Mouse (Mus musculus) lung, postnatal 0 days (tissue): ENCODE results near the gene Gm20388. TPM values are rescaled to one million over a fixed set of nuclear protein-coding genes. Genes with fewer than 3 reads are reported as not detected.

Experiments used
- ATAC-seq: fragments of 200-750 bp; cut with Nextera tagmentation; 2 replicates; pipeline ENCODE4 v1.8.0; 2017; ENCODE audit warnings: moderate library complexity
- DNase-seq: peaks from one replicate; pipeline ENCODE4 v3.0.0-alpha.2; 2016; ENCODE audit warnings: low spot score
- H3K27ac ChIP-seq: fragments of 300-500 bp; sonication (generic); 2 replicates; pipeline ENCODE4 v1.5.1; 2014; ENCODE audit warnings: antibody characterized with exemption, mild to moderate bottlenecking, low read length, mixed read lengths
- H3K27me3 ChIP-seq: fragments of 300-500 bp; sonication (generic); replicated peaks from 2 replicates; pipeline ENCODE4 v1.6.1; 2014; ENCODE audit warnings: low read length, mixed read lengths; ENCODE audit not compliant: insufficient read depth
- H3K36me3 ChIP-seq: fragments of 300-500 bp; sonication (generic); 2 replicates; pipeline ENCODE4 v1.6.1; 2014; ENCODE audit warnings: low read length, mixed read lengths; ENCODE audit not compliant: insufficient read depth
- H3K4me1 ChIP-seq: fragments of 300-500 bp; sonication (generic); 2 replicates; pipeline ENCODE4 v1.6.1; 2014; ENCODE audit warnings: antibody characterized with exemption, low read depth, low read length, mixed read lengths; ENCODE audit not compliant: insufficient read depth
- H3K4me2 ChIP-seq: fragments of 300-500 bp; sonication (generic); replicated peaks from 2 replicates; pipeline ENCODE4 v1.6.1; 2014; ENCODE audit warnings: low read depth, mild to moderate bottlenecking, low read length, moderate library complexity, mixed read lengths
- H3K4me3 ChIP-seq: fragments of 300-500 bp; sonication (generic); 2 replicates; pipeline ENCODE4 v1.5.1; 2014; ENCODE audit warnings: low read depth, low read length
- H3K9ac ChIP-seq: fragments of 300-500 bp; sonication (generic); replicated peaks from 2 replicates; pipeline ENCODE4 v1.6.1; 2014; ENCODE audit warnings: low read depth, mild to moderate bottlenecking
- H3K9me3 ChIP-seq: fragments of 300-500 bp; sonication (generic); 2 replicates; pipeline ENCODE4 v1.6.1; 2016; ENCODE audit warnings: low read length, mixed read lengths
- CTCF ChIP-seq: IDR thresholded peaks from 2 replicates; pipeline ENCODE4 v1.5.1; 2016; ENCODE audit warnings: antibody characterized with exemption, mild to moderate bottlenecking
- EP300 ChIP-seq: IDR thresholded peaks from 2 replicates; pipeline ENCODE4 v1.6.1; 2016; ENCODE audit warnings: antibody characterized with exemption, mild to moderate bottlenecking, control low read depth
- WGBS: fragments of 180-500 bp; shearing (Covaris S2); extraction: QIAGEN DNeasy Blood & Tissue Kit; methylation state at CpG from one replicate; pipeline ENCODE4 v1.1.7; 2014; 5-methylcytosine and 5-hydroxymethylcytosine counted together
- polyA plus RNA-seq: library from polyadenylated mRNA; unstranded; fragments of >200 nt; fragmentation: Nextera tagmentation; extraction: Ambion mirVana; gene quantifications from 2 replicates; pipeline ENCODE4 v1.2.1, GENCODE M21; 2015

Gene Gm20388
- polyA plus RNA-seq, 1 experiment from 2014 or later, result not detected

DNA sequence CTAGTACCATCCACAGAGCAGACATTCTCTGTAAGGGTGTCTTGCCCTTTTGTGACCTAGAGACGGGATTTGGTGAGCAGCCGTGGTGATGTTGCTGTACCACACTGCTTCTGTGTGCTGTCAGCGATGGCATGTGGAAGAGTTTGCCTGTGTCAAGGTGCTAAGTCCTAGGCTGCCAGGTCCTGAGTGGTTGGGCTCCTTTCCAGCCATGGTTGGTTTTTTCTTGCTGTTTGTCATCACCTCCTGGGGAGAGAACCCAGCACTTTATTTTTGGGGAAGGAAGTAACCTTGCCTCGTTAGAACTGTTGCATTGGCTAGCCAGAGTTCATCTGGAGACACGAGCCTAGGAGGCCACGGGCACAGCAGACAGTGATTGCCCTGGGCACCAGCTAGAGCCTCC lies 24.9 kb downstream of the Gm20388 start:
- no peak overlapping the region for H3K27ac ChIP-seq
- H3K36me3 ChIP-seq, result 0 out of 2 replicates have a peak, but pooled peaks cover 4% of the 10 kb centered on the region
- DNase-seq, result no peak
- no peak overlapping the region for H3K4me2 ChIP-seq
- 73% methylated on average over 6 of the region's 6 CpGs for WGBS
- TF ChIP-seq CTCF (no peak), EP300 (no peak)
- H3K9ac ChIP-seq, result no peak overlapping the region
- no peaks in the 10 kb centered on the region for H3K27me3 ChIP-seq
- ATAC-seq, result no peak
- H3K4me3 ChIP-seq, result no peak overlapping the region
- H3K4me1 ChIP-seq, result no peaks in the 10 kb centered on the region
- no peaks in the 10 kb centered on the region for H3K9me3 ChIP-seq

DNA sequence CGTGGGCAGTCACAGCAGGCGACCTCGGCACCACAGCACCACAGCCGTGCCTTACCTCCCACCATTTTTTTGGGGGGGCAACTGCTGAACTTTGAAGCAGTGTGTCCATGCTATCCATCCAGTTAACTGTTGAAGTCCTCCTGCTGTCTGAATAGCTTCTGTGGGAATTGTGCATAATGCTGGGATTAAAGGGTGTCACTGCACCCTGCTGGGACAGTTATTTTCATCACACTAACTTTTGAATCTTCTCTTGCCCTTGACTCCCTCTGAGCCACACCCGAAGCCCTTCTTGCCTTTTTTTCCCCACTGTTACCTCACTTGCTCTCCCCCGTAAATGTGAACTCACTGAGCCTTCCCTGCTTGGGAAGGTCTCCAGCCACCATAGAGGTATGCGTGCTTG lies 27.8 kb downstream of the Gm20388 start:
- Histone ChIP-seq H3K9ac (no peak overlapping the region), H3K27me3 (no peaks in the 10 kb centered on the region), H3K4me2 (no peak overlapping the region), H3K4me1 (no peaks in the 10 kb centered on the region), H3K36me3 (peaks cover 13% of the 10 kb centered on the region; the same call in 1 of the 2 replicates), H3K4me3 (no peak overlapping the region), H3K27ac (no peak overlapping the region), H3K9me3 (no peaks in the 10 kb centered on the region)
- ATAC-seq (no peak), DNase-seq (no peak)
- WGBS, result 87% methylated on average over 7 of the region's 7 CpGs
- TF ChIP-seq CTCF, result no peak
- no peak for TF ChIP-seq EP300

DNA sequence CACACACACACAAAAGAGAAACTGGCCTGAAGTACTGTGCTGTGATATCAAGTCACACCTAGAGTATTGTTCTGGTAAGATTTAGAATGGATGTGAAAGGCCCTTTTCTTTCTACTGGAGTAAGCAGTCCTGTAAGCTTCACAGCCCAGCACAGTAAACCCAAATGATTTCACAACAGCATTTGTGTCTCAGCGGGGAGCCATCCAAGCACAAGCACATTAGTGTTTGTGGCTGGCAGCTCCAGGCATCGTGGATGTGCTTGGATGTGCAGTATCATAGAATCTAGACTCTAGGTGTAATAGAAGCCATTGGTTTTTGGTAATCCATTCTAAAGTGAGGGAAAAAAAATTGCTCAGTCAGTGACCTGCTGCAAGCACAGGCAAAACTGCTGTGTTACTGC lies 28.7 kb downstream of the Gm20388 start:
- H3K36me3 ChIP-seq, result peaks cover 16% of the 10 kb centered on the region
- H3K9me3 ChIP-seq, result no peaks in the 10 kb centered on the region
- WGBS, result 88% methylated on average over 2 of the region's 2 CpGs
- H3K27me3 ChIP-seq, result no peaks in the 10 kb centered on the region
- TF ChIP-seq CTCF, result no peak
- ATAC-seq (no peak), DNase-seq (no peak)
- H3K9ac ChIP-seq, result no peak overlapping the region
- no peaks in the 10 kb centered on the region for H3K4me1 ChIP-seq
- H3K4me3 ChIP-seq, result no peak overlapping the region
- H3K27ac ChIP-seq, result no peak overlapping the region
- H3K4me2 ChIP-seq, result no peak overlapping the region

DNA sequence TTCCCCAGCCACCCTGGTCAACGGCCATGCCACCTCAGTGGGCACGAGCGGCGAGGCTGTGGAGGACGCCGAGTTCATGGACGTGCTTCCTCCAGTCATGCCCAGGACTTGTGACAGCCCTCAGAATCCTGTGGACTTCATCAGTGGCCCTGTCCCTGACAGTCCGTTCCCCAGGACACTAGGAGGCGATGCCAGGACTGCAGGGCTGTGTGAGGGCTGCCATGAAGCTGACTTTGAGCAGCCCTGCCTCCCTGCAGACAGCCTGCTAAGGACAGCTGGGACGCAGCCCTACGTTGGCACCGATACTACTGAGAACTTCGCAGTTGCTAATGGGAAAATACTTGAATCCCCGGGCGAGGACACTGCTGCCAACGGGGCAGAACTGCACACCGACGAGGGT lies 30.8 kb downstream of the Gm20388 start:
- ATAC-seq (no peak), DNase-seq (no peak)
- Histone ChIP-seq H3K9me3 (no peaks in the 10 kb centered on the region), H3K36me3 (peaks cover 16% of the 10 kb centered on the region), H3K9ac (no peak overlapping the region), H3K27ac (no peak overlapping the region), H3K4me2 (no peak overlapping the region), H3K4me1 (no peaks in the 10 kb centered on the region), H3K4me3 (no peak overlapping the region), H3K27me3 (no peaks in the 10 kb centered on the region)
- WGBS, result 92% methylated on average over 18 of the region's 18 CpGs
- TF ChIP-seq CTCF (no peak), EP300 (no peak)

DNA sequence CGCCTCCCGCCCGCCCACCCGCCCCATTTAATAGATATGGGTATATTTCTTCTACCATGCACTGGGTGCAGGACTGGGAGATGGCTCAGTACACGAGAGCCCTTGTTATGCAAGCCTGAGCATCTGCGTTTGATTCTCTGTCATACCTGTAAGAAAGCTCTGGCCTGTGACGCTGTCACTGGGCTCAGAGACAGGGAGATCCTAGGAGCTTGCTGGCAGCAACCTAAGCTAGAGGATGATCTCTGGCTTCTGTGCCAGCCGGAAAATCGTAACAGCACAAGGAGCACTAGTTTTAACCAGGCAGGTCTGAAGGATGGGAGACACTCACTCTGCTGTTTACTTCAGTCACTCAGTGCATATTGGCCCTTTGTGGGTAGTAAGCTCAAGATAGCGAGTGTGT lies 33.0 kb downstream of the Gm20388 start:
- Histone ChIP-seq H3K27ac (no peak overlapping the region), H3K9ac (no peak overlapping the region), H3K4me1 (no peaks in the 10 kb centered on the region), H3K4me2 (no peak overlapping the region), H3K36me3 (peaks cover 13% of the 10 kb centered on the region), H3K27me3 (no peaks in the 10 kb centered on the region), H3K9me3 (no peaks in the 10 kb centered on the region), H3K4me3 (no peak overlapping the region)
- TF ChIP-seq CTCF, result no peak
- no peak for TF ChIP-seq EP300
- no peak for ATAC-seq
- WGBS, result 95% methylated on average over 10 of the region's 10 CpGs
- DNase-seq, result no peak

DNA sequence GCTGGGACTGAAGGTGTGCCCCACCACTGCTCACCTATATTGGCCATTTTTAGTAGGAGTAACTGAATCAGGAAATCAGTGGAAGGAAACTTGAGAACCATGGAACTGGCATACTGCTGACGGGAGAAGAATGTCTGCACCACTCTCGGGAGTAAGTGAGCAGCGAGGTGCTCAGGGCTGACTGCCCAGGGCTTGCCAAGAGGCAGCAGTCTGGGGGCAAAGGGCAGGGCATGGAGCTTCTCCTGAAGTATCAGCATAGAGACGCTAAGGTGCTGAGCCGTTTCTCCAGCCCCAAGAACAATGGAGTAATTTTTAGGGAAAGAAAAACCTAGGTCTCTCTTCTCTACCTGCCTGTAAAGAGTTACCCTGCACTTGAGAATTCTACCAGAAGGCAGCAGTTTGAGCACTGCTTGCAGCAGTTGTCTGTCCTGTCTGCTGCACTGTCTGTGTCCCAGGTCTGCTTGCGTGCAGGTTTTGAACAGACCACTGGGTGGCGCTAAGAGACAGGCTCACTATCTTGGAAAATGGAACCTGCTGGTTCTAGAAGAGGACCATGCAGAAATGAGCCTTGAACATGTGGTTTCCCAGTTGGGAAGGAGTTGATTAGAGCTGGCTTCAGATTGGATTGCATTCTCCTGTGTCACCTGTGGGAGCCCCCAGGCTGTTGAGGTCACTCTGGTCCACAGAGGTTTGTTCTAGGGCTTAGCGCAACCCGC lies 33.6 kb downstream of the Gm20388 start:
- Histone ChIP-seq H3K9ac (no peak overlapping the region), H3K27ac (no peak overlapping the region), H3K4me3 (no peak overlapping the region), H3K9me3 (no peaks in the 10 kb centered on the region), H3K27me3 (no peaks in the 10 kb centered on the region), H3K4me2 (no peak overlapping the region), H3K36me3 (peaks cover 13% of the 10 kb centered on the region), H3K4me1 (no peaks in the 10 kb centered on the region)
- ATAC-seq, result peak; percentile 78
- WGBS, result 59% methylated on average over 9 of the region's 9 CpGs
- TF ChIP-seq CTCF (peak; percentile 97), EP300 (no peak)
- peak; percentile 77 for DNase-seq
